Mouse (Mus musculus) CD4-positive helper T cell, adult 2 months (primary cell): ENCODE measurements around the gene Slc11a1.
"Not testable (repeated sequence)": the region's sequence is repeated elsewhere in the genome, so short reads cannot be mapped to it uniquely, and the experiment has no call there.

Source experiments
- DNase-seq: peaks from one replicate; pipeline ENCODE4 v3.0.0-alpha.2; 2012; ENCODE audit warnings: low read depth, missing footprints, low spot score

Gene Slc11a1

DNA sequence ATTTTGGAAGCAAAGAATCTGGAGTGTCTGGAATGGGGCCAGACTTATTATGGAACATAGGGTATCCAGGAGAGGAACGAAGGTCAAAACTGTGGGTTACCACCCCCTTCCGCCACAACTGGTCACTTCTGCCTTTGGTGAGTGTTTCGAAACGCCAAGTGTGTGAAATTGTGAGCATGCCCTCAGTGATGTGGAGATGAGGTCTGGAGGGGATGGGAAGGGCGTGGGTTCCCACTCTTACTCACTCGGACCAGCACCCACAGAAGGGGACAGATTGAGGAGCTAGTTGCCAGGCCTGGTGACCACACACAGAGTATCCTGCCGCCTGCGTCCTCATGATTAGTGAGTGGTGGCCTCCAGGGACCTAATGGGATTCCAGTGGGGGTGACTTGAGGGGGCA lies at the start of gene Slc11a1:
Gene Slc11a1 (plus strand): TSS at position 216 of the 400 bp plus-strand sequence.
- DNase-seq = no peak

- DNase-seq = not testable (repeated sequence)
These were observed 48.1 kb upstream of the Slc11a1 start for GRCm38 (mm10) chr1:74326916-74327315.

GRCm38 (mm10) chr1:74329899-74330431 lies 45.0 kb upstream of the Slc11a1 start:
- DNase-seq = no peak

DNA sequence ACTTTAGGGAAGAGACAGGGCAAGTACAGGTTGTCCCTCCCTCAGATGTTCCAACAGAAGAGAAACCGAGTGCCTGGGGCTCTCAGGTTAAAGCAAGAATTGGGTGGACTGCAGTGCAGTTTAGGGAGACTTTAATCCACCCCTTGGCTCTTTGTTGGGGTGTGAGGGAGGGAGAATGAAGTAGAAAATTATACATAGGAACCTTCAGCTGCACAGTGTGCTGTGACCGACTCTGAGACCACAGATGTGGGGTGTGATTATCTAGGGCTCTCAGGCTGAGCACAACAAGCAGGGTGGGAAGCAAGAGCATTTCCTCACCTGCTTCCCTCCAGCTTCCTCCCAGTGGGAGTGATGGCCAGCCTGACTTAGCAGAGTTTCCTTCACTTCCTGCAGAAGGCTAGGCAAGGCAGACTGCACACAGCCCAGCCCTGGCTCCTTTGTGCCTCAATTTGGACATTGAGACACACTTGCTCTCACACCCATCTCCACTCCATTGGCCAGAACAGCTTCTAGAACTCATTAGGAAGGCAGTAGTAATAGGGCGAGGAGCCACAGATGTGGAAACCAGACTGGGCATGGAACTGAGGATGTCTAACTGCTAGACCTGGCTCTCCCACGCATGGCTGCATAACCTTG lies 43.8 kb upstream of the Slc11a1 start:
- no peak for DNase-seq

GRCm38 (mm10) chr1:74332241-74332763 lies 42.7 kb upstream of the Slc11a1 start:
- peak; percentile 97 for DNase-seq

- DNase-seq = no peak
These were observed 42.1 kb upstream of the Slc11a1 start for GRCm38 (mm10) chr1:74332930-74333329.

GRCm38 (mm10) chr1:74334607-74335006 lies 40.4 kb upstream of the Slc11a1 start:
- no peak for DNase-seq

- DNase-seq = no peak
These were observed 40.0 kb upstream of the Slc11a1 start for GRCm38 (mm10) chr1:74335033-74335432.

DNA sequence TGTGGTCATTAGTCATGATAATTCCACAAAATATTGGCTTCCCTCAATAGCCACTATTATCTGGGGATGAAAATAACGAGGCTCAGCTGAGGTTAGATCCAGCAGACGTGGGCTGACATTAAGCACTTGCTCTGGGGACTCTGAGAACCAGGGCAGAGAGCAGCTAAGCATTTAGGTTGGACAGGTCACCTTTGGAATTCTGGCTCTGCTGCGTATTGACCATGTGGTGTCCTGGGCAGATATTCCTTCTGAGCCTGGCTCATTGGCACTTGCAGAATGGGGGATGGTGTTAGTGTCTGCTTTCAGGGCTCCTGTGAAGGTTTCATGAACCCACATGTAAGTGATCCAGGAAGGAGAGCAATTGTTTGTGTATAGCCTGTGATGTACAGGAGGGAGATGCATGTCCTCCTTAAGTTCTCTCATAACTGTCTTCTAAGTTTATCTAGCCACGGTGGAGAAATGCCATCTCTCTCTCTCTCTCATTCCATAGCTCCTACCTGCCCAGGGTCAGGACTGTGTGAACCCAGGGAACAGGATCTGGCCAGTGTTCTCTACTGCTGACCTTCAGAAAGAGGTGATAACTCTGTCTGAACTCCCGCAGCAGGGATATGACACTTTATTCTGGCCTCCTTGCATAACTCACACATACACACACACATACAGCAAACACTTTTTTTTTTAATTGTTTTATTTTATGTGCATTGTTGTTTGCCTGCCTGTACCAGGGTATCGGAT lies 39.4 kb upstream of the Slc11a1 start:
- no peak for DNase-seq

DNA sequence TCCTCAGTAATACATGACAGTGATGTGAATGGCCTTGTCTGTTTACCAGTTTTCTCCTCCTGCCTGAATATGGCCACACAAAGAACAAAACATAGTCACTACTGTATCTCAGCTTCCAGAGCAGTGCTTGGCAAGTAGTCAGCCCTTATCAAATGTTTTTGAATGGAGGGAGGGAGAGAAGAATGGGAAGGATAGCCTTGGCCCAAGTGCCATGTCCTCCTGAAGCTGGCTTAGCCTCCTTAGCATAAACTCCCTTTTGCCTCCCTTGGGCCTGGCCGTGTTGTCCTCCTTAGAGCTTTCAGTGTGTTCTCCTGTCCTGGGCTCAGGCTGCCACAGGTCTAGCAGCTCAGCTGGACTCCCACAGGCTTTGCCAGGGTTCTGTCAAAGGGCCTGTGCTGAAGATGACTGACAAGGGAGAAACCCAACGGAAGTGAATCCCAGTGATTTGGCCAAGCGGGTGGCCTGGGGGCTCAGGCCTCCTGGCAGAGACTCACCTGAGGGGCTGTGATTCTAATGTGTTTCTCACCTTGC lies 37.7 kb upstream of the Slc11a1 start:
- DNase-seq = no peak

DNA sequence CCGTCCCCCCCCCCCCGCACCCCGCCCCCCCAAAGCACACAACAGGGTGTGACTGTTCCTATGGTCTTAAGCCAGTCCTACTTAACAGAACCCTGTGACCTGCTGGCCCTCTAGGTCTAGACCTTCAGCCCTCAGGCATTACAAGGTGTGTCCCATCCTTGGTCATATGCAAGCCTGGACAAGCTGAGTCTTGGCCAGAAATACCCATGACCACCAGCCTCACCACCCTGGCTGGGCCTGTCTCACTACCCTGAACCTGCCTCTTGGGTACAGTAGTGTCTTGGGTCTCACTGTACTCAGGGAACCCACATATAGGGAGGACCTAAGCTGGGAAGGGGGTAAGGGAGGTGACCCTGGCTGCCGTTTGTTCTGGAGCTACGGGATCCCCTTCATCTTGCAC lies 37.0 kb upstream of the Slc11a1 start:
- DNase-seq = no peak

- DNase-seq = no peak
These were observed 36.4 kb upstream of the Slc11a1 start for GRCm38 (mm10) chr1:74338626-74339025.

- no peak for DNase-seq
These were observed 35.1 kb upstream of the Slc11a1 start for GRCm38 (mm10) chr1:74339917-74340316.

DNA sequence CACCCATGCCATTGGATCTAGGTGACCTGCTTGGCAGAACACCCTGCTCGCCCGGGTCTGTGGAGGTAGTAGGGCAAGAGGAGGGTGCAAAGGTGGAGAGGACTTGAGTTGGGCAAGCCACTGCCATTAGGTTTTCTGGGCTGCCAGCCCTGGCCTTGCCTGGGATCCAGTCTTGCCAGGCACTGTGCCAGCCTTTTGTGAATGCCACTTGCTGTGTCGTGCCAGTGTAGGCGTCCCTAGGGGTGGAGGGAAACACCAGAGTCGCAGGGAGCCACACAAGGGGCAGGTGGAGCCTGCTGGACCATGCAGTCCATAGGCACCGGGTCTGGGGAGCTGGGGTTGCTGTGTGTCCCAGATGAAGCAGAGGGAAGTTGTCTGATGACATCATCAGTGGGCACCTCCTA lies 34.6 kb upstream of the Slc11a1 start:
- DNase-seq = no peak

DNA sequence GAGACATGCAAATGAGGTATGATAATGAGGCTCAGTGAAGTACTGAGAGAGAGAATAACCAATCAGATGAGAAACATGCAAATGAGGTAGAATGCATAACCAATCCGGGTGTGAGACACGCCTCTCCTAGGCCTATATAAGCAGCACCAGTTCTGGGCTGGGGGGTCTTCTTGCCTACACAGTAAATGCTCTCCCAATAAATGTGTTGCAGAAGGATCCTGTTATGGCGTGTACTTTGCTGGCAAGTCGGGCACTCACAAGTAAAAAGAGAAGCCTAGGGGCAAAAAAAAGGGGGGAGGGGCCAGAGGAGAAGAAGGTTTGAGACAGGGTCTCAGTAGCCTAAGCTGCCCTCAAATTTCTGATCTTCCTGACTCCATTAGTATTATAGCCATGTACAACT lies 34.0 kb upstream of the Slc11a1 start:
- DNase-seq = not testable (repeated sequence)

GRCm38 (mm10) chr1:74341898-74342297 lies 33.1 kb upstream of the Slc11a1 start:
- DNase-seq = no peak

GRCm38 (mm10) chr1:74342308-74342707 lies 32.7 kb upstream of the Slc11a1 start:
- no peak for DNase-seq

- no peak for DNase-seq
These were observed 31.8 kb upstream of the Slc11a1 start for GRCm38 (mm10) chr1:74343161-74343560.

DNA sequence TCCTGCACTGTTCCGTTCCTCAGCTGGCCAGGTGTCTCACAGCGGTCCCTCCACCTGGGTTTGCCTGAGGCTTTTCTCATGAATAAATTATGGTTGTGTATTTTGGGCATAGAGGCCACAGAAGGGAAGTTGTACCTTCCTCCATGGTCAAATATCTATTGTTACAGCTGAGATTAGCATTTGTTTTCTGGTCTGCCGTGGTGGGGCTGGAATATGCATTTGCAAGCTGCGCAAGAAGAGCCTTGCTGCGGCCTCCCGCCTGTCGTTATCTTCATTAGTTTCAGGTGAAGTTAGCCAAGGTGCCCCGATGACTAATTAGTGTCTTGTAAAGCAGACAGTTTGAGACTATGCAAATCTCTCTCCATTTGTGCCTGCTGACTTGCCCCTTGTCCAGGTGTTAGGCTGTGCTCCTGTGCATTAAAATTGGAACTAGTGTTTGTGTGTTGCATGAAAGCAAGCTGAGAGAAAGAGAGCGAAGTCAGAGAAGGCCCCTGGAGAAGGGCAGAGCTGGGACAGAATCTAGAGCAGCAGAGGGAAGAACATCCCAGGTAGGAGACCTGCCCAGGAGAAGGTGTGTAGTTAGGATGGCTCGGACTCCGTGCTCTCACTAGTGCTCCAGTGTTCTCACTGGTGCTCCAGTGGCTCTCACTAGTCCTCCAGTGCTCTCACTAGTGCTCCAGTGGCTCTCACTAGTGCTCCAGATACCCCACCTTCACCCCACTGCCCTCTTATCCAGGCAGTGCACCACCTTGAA lies 30.7 kb upstream of the Slc11a1 start:
- no peak for DNase-seq

- peak; percentile 15 for DNase-seq
These were observed 23.7 kb upstream of the Slc11a1 start for GRCm38 (mm10) chr1:74351185-74351769.

- no peak for DNase-seq
These were observed 22.4 kb upstream of the Slc11a1 start for GRCm38 (mm10) chr1:74352532-74353096.
